Mouse (Mus musculus) liver, embryonic 14.5 days (tissue): ENCODE data around the gene Klrc1. TPM values are rescaled to one million over a fixed set of nuclear protein-coding genes. Genes with fewer than 3 reads are reported as not detected.

Source experiments
- ATAC-seq: fragments of 200-750 bp; cut with Nextera tagmentation; 2 replicates; pipeline ENCODE4 v1.8.0; 2017; ENCODE audit warnings: moderate number of reproducible peaks, mild to moderate bottlenecking, moderate library complexity; ENCODE audit not compliant: insufficient read depth
- DNase-seq, 3 experiments: peaks; one replicate each; pipeline ENCODE4 v3.0.0-alpha.2; 2012 to 2013; ENCODE audit warnings: low read depth in 3 of 3, low spot score in 3 of 3
- H3K27ac ChIP-seq: fragments of 300-500 bp; sonication (generic); 2 replicates; pipeline ENCODE4 v1.5.1; 2014; ENCODE audit warnings: moderate library complexity, mild to moderate bottlenecking, control low read depth, inconsistent platforms
- H3K27me3 ChIP-seq: fragments of 300-500 bp; sonication (generic); 2 replicates; pipeline ENCODE4 v1.6.1; 2014; ENCODE audit warnings: mild to moderate bottlenecking, low read length, moderate library complexity; ENCODE audit not compliant: control insufficient read depth, insufficient read depth
- H3K36me3 ChIP-seq: fragments of 300-500 bp; sonication (generic); replicated peaks from 2 replicates; pipeline ENCODE4 v1.6.1; 2014; ENCODE audit warnings: low read depth; ENCODE audit not compliant: control insufficient read depth, insufficient read depth
- H3K4me1 ChIP-seq, 2 experiments: fragments of 200-500 bp in 1 of 2; fragments of 300-500 bp in 1 of 2; sonication (generic) in 1 of 2; replicated peaks; 2 replicates each; pipeline ENCODE4 v1.6.1; 2012 to 2014; ENCODE audit warnings: antibody characterized with exemption in 1 of 2, inconsistent platforms in 1 of 2, low read length in 1 of 2; ENCODE audit not compliant: control insufficient read depth in 2 of 2, insufficient read depth in 2 of 2
- H3K4me2 ChIP-seq: fragments of 300-500 bp; sonication (generic); 2 replicates; pipeline ENCODE4 v1.6.1; 2014; ENCODE audit warnings: low read depth, mild to moderate bottlenecking, control low read depth, moderate library complexity
- H3K4me3 ChIP-seq, 2 experiments: fragments of 200-500 bp in 1 of 2; fragments of 300-500 bp in 1 of 2; sonication (generic) in 1 of 2; 2 replicates each; pipeline ENCODE4 v1.5.1; 2012 to 2014; ENCODE audit warnings: low read depth in 2 of 2, low read length in 2 of 2, mild to moderate bottlenecking in 2 of 2, control low read depth in 1 of 2, inconsistent platforms in 1 of 2, moderate library complexity in 1 of 2; ENCODE audit not compliant: insufficient read depth in 1 of 2
- H3K9ac ChIP-seq: fragments of 300-500 bp; sonication (generic); replicated peaks from 2 replicates; pipeline ENCODE4 v1.6.1; 2014; ENCODE audit warnings: mild to moderate bottlenecking, control low read depth, moderate library complexity
- H3K9me3 ChIP-seq: fragments of 300-500 bp; sonication (generic); 2 replicates; pipeline ENCODE4 v1.6.1; 2016; ENCODE audit warnings: low read length, mixed read lengths; ENCODE audit not compliant: control insufficient read depth
- CTCF ChIP-seq: IDR thresholded peaks from 2 replicates; pipeline ENCODE4 v1.5.1; 2016; ENCODE audit warnings: antibody characterized with exemption, low read depth, control low read depth
- EP300 ChIP-seq: IDR thresholded peaks from 2 replicates; pipeline ENCODE4 v1.6.1; 2016; ENCODE audit warnings: antibody characterized with exemption, low read depth
- WGBS: fragments of 180-500 bp; shearing (Covaris S2); extraction: QIAGEN DNeasy Blood & Tissue Kit; methylation state at CpG from one replicate; pipeline ENCODE4 v1.1.7; 2014; ENCODE audit not compliant: insufficient replicate concordance; 5-methylcytosine and 5-hydroxymethylcytosine counted together
- polyA plus RNA-seq, 2 experiments: library from polyadenylated mRNA; depleted of rRNA in 1 of 2; stranded (reverse) in 1 of 2; unstranded in 1 of 2; fragments of >200 nt; fragmentation: Nextera tagmentation in 1 of 2; extraction: Ambion mirVana in 1 of 2; gene quantifications; 2 replicates each; pipeline versions ENCODE4 v1.2.1 to v1.2.3; 2012 to 2014

Klrc1 gene
- polyA plus RNA-seq (2012; rRNA removed) (0.08 and 0.19 TPM in 2 replicates), polyA plus RNA-seq (2014; fragmentation: Nextera tagmentation; extraction: Ambion mirVana) (0.08 and 0.14 TPM in 2 replicates)

DNA sequence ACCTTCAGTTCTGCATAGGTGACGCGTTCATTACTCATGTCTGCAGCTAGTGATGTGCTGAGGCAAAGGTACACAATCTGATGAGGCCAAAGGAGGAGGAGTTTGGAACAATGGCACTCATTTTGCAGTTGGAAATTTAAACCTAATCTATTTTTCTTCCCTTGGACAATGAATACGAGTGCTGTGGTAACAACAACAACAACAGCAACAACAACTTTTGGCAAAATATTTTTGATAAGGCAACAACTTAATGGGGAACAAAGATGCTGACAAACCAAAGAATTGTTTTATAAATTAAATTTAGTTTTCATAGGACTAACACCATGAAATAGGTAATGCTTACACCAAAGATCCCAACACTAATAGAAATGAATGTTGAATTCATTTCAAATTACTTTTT lies at the start of gene Klrc1:
TSS of gene Klrc1 (minus strand) at position 101 of the 400 bp plus-strand sequence.
- 58% methylated on average over 3 of the region's 3 CpGs for WGBS
- TF ChIP-seq EP300 (no peak), CTCF (no peak)

DNA sequence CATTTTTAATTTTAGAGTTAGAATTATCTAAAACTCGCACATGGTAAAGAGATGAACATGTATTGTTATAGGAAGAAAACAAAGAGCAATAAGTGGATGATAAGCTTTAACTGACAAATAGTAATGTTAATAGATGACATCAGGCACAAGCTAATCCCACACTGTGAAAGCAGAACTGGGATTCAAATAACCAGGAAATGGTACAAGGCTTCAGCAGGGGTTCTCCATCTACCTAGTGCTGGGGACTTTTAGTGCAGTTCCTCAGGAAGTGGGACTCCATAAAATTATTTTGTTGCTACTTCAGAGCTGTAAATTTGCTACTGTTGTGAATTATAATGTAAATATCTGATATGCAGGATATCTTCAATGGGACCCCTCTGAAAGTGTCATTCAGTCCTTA lies 48.5 kb upstream of the Klrc1 start:
- no peak overlapping the region for H3K27ac ChIP-seq
- H3K9me3 ChIP-seq: no peaks in the 10 kb centered on the region
- ATAC-seq (no peak), DNase-seq (no peak)
- no peak overlapping the region for H3K4me2 ChIP-seq
- TF ChIP-seq EP300: no peak
- TF ChIP-seq CTCF: no peak
- H3K4me3 ChIP-seq: no peak overlapping the region
- no peak overlapping the region for H3K9ac ChIP-seq
- no peaks in the 10 kb centered on the region for H3K27me3 ChIP-seq
- no peaks in the 10 kb centered on the region for H3K4me1 ChIP-seq
- 54% methylated on average over 1 of the region's 1 CpGs for WGBS
- no peaks in the 10 kb centered on the region for H3K36me3 ChIP-seq

More for the DNA sequence above, at the start of gene Klrc1:
- DNase-seq (no peak), ATAC-seq (no peak)
- no peak within 1 kb of the TSS for H3K4me3 ChIP-seq
- no peak within 1 kb of the TSS for H3K4me2 ChIP-seq
- no peak within 1 kb of the TSS for H3K27ac ChIP-seq
- no peaks in the 10 kb centered on the region for H3K36me3 ChIP-seq
- H3K27me3 ChIP-seq: no peaks in the 10 kb centered on the region
- H3K9me3 ChIP-seq: no peaks in the 10 kb centered on the region
- no peak within 1 kb of the TSS for H3K9ac ChIP-seq
- no peaks in the 10 kb centered on the region for H3K4me1 ChIP-seq

- H3K27me3 ChIP-seq: no peaks in the 10 kb centered on the region
- DNase-seq (no peak), ATAC-seq (no peak)
- no peaks in the 10 kb centered on the region for H3K36me3 ChIP-seq
- 23% methylated on average over 1 of the region's 1 CpGs for WGBS
- H3K4me2 ChIP-seq: no peak overlapping the region
- TF ChIP-seq EP300: no peak
- no peak for TF ChIP-seq CTCF
- H3K4me3 ChIP-seq: no peak overlapping the region
- H3K27ac ChIP-seq: no peak overlapping the region
- no peaks in the 10 kb centered on the region for H3K4me1 ChIP-seq
- H3K9ac ChIP-seq: no peak overlapping the region
- H3K9me3 ChIP-seq: no peaks in the 10 kb centered on the region
These were observed 42.6 kb upstream of the Klrc1 start for GRCm38 (mm10) chr6:129721390-129721789.

DNA sequence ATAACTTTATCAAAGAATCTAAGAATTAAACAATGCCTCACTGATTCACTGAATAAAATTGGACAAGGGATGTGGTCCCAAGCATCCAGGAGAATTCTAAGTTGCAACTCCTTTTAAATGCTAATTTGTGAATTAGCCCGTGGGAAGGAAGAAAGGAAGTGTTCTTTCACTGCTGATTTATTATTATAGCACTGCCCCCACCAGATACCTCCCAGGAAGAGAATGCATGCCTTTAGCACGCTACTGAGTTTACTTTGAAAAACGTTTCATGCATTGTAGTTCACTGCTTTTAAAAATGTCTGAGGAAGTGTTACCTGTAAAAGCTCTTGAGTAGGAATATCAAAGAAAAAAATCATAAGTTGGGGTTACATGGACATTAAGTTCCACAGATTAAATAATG lies 41.7 kb upstream of the Klrc1 start:
- TF ChIP-seq CTCF (no peak), EP300 (no peak)
- WGBS: 9% methylated on average over 3 of the region's 3 CpGs
- ATAC-seq: no peak

GRCm38 (mm10) chr6:129717032-129717431 lies 38.3 kb upstream of the Klrc1 start, which contains the start of gene Klri1:
Gene Klri1 (minus strand): TSS chr6:129717132.
- no peak within 1 kb of the TSS for H3K9ac ChIP-seq
- H3K4me3 ChIP-seq: no peak within 1 kb of the TSS
- 76% methylated on average over 4 of the region's 4 CpGs for WGBS
- TF ChIP-seq EP300: no peak
- TF ChIP-seq CTCF: no peak
- H3K27me3 ChIP-seq: no peaks in the 10 kb centered on the region
- no peaks in the 10 kb centered on the region; a peak in 1 of 4 replicates for H3K4me1 ChIP-seq
- DNase-seq: no peak
- no peaks in the 10 kb centered on the region for H3K9me3 ChIP-seq
- H3K27ac ChIP-seq: no peak within 1 kb of the TSS
- no peak for ATAC-seq
- no peak within 1 kb of the TSS for H3K4me2 ChIP-seq
- H3K36me3 ChIP-seq: no peaks in the 10 kb centered on the region

More for the DNA sequence above, 41.7 kb upstream of the Klrc1 start:
- Histone ChIP-seq H3K27me3 (no peaks in the 10 kb centered on the region), H3K4me3 (no peak overlapping the region), H3K27ac (no peak overlapping the region), H3K9ac (no peak overlapping the region), H3K4me2 (no peak overlapping the region), H3K36me3 (no peaks in the 10 kb centered on the region), H3K9me3 (no peaks in the 10 kb centered on the region), H3K4me1 (no peaks in the 10 kb centered on the region)
- no peak for DNase-seq
